Mouse (Mus musculus): ENCODE measurements at regions not wholly inside any gene's neighbourhood (a gene's known extent, or its start where the extent isn't known, plus 50 kb on each side); places are given as distances from the start of the nearest gene placed in this dataset.

DNA sequence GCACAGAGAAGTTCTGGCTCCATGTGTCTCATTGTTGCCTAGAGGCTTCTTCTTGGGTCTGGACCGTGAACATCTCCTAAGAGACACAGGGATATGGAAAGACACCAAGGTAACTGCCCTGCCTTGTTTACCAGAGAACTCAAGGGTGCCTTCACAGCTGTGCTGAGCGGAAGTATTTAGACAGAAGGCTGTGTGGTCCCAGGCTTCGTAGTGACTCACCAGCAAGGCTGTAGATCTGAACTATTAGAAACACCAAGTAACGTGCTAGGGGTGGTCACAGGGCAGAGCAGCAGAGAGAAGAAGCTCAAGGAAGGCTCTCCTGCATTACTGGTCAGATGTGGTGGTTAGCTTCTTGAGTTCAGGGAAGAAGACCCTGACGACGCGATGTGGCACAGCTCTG is 51.6 kb upstream of the Lpp start:
- no peak for DNase-seq

DNA sequence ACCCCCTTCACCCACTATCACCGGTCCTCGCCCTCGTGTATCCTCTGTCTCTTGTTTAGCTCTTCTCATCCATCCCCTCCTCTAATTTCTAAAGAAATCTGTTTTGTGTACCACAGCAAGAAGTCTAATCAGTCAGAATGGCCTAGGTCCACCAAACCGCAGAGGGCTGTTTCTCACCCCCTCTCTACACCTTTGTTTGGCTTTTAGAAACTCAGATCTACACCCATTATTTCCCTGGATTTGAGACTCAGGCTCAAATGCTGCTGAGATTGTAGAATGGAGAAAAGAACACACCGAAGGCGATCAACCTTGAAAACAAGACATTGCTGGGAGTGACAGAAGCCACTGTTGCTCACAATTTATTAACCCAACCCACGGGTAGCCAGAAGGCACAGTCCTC is 52.7 kb upstream of the Lpp start:
- DNase-seq = no peak

DNA sequence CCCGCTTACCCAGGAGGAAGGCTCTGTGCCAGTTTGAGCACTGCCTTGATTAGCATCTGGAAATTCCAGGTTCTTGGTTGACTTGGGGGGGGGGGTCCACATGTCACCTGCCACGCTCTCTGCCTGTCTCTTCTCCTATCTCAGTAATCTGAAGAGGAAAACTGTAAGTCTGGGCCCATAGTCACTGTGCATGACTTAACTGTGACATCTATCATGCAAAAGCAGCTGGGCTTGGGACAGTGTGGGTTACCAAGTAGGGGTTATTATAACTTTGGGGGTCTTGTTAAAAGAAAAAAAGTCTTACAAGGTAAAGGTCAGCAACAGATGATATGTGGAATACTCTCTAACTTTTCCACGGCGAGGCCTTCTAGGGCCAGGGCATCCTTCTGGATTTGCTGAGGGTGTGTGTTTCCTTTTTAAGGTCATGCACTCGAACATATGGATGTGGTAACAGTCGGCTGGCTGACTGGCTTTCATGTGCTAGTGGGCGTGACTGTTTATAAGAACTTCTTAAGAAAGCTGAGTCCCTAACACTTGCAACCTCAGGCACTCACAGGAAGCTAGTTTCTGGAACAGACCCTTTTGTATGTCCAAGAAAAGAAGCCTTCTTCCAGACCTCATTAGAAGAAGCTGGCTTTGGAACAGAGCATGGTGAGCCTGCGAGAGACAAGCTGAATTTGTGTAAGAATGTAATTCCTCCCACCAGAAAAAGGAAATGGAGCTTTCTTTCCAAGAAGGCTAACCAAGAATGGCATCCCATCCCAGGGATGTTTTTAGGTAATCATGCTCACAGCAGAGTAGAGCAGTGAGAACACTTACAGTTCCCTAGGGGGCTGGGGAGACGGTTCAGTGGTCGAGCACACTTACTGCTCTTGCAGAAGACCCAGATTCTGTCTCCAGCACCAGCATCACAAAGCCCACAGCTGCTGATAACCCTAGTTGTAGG is 53.7 kb upstream of the Lpp start:
- DNase-seq = peak; percentile 28

DNA sequence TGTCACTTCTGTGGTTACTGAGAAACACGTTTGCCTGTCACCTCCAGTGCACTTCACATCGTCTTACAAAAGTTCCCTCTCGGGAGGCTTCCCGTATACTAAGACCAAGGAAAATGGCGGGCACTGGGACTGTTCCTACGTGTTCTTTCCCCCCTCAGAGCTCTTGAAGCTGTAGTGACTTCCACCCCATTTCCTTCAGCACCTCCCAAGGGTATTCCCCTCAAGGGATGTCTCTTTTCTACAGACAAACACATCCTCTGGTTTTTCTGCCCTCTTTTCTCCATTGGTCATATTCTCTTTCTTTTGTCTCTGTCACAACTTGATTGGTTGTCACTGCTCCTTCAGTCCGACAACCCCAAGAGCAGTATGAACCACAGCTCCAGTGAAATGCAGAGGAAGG is 54.9 kb upstream of the Lpp start:
- no peak for DNase-seq

DNA sequence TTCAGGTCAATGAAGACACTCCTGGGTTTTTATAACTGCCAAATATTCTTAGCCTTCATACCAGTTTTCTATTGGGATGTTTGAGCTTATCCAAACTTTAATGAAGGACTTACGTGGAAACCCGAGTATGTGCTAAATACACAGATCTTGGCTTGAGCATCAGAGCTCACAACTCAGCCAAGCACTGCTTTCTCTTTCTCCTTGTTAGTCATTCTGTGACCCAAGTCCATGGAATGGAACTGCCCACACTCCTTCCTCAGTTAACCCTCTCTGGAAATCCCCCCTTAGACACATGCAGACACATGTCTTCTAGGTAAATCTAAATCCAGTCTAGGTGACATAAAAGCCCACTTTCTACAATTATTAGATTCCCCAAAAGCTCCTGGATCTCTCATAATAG is 58.9 kb upstream of the Lpp start:
- no peak for DNase-seq

DNA sequence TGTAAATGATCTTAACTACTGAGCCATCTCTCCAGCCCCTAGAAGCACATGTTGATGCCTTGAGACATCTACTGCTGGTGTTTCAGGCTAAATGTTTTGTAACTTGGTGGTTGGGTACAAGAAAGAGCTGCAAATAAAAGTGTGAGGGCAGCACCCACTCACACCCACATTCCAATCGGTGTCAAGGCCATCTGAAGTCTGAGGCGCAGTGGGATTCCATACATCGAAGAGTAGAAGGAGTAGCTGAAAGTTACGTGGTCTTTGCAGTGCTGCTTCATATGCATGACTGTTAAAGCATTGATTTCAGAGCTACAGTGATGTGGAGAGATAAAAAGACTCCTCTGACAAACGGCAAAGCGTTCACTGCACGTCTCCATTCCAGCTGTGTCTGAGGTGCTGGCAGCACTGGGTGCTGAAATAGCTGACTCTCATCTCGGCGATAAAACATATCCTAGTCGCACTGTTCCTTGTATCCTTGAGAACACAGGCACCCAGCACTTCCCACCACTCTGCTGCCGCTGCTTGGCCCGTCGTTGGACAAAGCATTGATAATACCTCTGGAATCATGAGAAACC is 61.8 kb upstream of the Lpp start:
- DNase-seq = no peak

DNA sequence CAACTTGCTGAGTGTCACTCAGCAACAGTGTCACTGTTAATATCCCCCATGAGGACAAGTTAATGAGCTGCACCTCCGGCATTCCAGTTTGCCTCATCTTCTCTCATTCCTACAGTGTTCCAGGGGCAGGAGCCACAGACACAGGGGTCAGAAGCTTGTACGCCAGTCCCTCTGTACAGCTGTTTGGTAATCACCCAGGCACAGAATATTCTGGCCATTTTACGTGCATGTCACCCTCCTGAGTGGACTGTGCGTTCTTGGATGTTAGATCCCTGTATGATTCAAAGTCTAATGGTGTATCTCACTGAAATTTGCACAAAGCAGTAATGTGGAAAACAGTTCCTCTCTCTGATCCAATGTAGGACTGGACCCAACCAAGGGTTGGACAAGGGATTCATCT is 66.7 kb upstream of the Lpp start:
- no peak for DNase-seq

DNA sequence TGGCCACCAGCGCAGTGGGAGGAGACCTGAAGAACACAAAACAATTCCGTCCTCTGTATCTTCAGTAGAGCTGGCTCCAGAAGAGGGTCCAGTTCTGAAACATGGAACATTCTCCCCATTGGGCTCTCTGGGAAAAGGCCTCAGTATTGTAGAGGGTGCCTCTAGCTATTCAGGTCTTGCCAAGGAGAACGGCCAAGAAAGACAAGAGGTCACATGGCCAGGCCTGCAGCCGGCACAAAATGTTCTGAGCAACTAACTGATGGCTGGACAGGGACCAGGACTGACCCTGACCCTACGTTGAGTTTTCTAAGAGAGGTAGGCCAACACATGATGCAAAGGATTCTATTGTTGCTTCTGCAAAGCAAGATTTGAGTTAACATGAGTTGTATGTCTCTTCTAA is 67.3 kb upstream of the Lpp start:
- peak; percentile 30 for DNase-seq

DNA sequence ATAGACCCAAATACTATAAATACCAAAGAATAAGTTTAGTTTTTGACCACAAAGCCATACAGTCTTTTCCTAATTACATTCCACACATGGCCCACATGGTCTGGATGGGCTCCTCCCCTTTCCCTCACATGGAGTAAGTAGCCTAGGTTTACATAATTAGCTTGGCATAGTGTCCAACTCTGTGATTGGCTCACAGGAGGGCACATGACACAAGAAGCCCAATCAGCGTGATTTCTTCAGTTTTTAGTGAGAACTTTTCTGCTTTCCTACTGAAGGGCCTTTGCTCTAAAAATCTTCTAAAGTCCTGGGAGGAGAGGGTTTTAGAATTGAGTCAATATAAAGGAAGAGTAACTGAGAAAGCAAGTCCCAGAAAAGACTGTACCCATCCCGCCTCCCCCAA is 68.4 kb upstream of the Lpp start:
- DNase-seq = no peak

DNA sequence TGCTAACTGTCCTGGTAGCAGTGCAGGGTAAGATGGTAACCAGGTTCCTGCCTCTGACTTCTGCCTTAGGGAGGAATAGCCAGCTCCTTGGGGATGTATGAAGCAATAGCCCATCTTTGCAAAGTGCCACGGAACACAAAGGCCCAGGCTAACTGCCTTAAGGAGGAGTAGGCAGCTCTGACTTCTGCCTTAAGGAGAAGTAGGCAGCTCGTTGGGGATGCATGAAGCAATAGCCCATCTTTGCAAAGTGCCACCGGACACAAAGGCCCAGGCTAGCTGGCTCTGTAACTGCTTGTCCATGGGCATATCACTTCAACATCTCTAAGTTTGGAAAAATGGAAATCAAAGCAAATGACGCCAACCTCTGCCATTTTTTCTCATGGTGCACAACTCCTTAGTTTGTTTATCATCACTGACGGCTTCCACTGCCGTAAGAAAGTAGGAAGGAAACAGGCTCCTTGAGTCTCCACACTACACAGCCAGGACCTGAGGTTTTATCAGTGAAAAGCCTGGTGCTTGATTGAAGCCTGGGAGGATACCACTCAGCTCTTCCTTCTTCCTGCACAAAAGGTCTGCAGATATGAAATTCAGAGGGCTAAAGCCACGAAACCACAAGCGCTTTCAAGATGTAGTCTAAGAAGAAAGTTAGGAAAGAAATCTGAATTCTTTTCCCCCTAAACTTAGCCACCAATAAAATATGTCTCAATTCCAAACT is 74.4 kb upstream of the Lpp start:
- no peak for DNase-seq

DNA sequence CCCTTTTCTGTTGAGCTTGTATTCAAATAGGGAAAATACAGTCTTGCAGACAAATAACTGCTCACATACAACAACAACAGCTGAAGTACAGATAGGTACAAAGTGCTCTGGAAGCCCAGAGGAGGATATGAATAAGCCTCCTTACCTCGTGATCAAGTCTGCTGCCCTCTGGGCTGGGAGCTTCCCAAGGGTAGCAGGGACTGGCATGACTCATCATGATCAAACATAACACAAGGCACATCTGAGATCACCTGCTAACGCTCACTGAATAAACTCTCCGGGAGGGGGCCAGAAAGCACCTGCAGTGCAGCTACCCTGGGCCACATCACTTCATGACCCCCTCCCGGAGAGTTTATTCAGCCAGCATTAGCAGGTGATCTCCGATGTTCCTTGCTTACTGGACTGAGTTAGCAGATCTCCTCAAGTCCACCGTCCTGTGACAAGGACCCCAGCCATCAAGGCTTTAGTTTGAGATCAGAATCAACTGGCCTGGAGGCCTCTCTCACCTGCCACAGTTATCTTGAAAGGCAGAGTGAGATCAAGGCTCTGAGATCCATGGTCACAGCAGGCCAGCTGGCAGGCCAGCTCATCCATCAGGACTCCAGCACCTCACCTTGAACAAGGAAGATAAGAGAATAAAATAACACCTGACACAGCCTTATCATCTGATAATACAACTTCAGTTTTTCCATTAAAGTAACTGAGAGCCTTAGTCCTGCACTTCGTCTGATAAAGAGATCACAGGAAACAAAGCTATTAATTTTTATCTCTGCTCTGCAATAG is 79.6 kb upstream of the Lpp start:
- no peak for DNase-seq

DNA sequence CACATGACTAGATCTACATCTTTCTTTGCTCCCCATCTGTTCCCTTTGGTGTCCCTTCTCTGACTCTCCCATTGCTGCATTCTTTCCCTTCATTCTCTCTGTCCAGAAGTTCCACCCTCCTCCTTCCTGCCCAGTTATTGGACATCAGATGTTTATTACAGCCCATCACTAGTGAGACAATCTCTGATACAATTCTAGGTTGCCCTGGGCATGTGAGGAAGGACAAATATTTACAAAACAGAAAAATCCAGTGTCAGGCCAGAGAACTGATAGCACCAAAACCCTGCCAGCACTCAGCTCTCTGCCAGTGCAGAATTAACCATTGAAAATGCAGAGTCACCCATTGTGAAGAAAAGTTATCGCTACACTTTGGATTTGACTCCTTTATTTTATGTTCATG is 87.9 kb upstream of the Lpp start:
- no peak for DNase-seq

DNA sequence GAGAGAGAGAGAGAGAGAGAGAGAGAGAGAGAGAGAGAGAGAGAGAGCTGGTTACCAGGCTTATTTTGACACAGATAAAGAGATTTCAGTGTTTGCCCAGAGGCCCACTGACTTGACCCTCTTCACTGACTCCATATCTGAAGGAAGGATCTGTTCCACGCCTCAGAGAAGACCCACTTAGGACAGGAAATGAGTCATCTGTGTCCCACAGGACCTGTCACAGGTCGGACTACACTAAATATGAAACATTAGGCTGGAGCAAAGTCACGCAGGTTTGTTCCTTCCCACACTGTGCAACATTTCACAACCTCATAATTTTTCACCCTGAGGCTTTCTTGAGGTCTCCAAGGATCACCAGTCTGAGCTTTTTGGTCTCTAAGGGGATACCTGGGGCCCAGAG is 96.5 kb upstream of the Lpp start:
- DNase-seq = no peak

DNA sequence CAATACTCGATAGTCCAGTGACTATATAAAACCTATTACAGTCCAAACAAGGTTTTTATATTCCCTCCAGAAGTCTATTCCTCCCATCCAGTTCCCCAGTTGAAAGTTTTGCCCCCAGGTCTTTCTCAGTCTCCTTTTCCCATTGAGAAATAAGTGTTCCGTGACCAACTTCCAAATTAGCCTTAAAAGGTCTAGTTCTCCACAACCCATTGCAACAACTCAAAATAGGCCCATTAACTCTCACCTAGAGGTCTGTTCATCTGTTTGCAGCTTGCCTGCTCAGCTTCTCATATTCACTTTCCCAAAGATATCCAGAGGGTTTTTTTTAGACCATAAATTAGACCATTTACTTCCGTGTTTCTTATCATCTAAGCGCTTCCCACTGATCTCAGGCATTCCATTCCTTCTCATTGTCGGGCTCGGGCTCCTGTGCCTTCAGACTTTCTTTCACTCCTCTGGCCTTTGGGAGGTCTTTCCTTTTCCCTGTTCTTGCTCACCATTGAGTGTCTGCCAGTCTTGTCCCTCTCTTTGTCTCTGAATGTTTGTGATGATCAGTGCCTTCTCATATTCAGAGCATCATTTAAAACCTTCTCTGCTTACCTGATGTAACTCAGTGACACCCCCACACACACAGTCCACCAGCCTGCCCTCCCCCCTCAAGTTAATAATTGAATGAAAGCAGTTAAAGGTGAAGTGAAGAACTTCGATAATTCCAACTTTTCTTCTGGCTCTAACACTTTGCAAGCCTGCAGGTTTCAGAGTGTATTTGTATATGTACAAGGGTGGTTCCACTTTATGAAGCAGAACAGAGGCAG is 97.5 kb upstream of the Lpp start:
- DNase-seq = no peak

DNA sequence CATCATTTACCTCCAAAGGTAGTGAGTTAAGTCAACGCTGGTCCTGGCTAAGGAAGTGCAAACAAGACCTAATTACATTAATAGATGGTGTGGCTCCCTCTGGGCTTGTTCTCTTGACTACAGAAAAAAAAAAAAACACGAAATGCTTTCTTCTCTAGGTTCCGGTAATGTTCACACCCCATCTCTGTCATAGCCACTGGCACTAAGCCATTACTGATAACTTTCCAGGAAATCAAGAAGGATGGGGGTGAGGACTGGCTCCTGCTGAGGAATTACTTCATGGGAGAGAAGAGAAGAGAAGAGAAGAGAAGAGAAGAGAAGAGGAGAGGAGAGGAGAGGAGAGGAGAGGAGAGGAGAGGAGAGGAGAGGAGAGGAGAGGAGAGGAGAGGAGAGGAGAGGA is 109.1 kb upstream of the Lpp start:
- DNase-seq = no peak

DNA sequence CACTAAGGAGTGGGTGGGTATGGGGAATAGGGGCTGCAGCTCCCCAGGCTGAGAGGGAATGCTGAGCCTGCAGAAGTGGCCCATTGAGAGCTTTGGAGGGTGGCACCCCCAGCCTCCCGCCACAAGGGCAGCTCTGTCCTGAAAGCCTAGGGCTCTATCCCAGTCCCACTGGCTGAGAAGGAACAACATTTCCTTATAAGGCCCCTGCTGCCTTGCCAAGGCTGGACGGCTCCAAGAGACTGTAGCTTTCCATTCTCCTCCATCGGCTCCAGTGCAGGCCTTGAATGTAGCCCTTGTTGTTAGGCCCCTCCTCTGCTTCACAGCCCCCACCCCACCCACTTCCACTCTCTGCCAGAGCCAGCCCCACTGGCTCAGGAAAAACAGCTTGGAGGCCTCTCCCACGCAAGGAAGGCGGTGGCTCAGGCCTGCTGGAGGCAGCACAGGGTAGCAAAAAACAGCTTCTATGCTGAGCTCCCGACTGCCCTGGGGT is 111.1 kb upstream of the Lpp start:
- peak; percentile 78 for DNase-seq

DNA sequence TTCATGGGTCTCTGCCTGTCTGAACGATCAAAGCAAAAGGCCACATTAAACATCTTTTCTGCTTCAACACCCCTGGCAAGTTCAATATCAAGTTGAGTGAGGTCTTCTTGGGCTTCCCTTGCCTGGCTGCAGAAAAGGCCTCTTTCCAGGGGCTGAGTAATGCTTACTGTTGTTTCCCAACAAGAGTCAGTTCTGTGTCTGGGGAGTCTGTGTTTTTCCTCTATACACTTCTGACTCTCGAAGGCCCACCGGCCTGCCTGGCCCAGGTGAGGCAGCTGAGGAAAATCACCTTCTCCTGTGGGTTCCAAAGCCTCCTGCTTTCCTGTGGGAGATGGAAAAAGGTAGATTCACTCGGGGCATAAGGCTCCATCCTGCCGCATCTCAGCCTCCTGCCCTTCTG is 111.7 kb upstream of the Lpp start:
- DNase-seq = no peak

DNA sequence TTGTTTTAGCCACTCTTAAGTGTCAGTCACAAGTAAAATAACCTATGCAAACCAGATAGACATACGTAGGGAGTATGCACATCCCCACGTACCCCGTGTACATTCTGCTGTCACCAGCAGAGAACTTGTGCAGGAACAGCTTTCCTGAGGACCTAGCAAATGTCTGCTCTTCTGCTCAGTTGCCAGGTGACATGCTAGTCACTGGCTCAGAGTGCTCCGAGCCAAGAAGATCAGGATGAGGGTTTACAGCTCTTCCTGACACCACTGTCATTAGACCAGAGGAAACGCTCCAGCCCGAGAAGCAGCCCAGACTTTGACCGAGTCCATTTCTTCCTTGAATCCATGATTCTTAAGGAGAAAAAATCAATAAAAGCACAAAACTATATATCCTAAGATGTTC is 115.5 kb upstream of the Lpp start:
- no peak for DNase-seq

DNA sequence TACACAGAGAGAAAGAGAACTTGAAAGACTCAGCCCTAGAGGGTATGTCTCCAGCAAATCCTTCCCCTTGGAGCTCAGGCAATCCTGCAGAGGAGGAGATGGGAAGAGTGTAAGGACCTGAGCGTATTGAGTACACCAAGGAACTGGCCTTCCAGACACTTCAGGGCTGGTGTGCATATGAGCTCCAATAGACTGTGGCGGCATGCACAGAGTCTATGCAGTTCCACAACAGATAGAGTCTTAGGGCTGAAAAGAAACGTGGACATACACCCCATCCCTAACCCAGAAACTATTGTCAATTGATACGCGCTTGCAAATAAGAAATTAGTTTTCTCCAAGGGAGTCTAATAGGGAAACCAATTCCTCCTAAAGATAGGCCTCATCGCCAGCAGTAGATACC is 130.6 kb upstream of the Lpp start:
- DNase-seq = no peak

DNA sequence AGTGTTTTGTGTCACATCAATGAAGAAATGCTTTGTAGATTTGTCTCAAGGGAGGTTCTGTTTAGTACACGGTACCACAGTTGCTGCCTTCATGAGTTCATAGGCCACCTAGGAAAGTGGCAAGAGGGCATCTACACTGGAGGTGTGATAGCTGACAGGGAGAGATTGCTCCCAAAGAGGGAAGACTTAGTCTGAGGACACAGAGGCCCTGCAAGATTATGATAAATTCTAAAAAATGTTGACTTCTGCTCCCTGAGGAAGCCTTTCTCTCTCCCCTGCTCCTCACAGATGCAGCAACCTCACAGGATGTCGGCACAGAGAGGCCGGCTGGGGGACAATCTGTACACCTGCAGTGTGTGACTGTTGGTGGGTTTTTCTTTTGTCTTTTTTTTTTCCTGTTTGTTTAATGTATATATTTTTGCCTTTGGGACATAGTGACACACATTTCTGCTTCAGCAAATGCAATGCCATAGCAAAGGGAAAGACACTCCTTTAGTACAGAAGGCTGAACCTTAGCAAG is 133.5 kb upstream of the Lpp start:
- DNase-seq = no peak

DNA sequence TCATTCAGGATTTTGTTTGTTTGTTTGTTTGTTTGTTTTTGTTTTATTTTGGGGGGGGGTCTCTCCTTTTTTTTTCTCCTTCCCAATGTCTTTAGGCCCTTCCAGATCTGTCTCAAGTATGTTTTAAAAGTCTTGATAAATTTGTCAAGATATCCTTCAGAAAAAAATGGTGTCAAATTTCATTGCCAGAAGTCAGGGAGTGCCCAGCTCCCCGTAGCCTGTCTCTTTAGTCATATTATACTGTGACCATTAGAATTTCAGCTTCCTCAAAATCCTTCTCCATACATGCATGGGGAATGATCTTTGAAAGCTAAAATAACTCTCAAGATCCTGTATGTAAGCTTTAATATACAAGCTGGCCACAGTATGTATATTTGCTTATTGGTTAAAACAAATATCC is 134.3 kb upstream of the Lpp start:
- no peak for DNase-seq

DNA sequence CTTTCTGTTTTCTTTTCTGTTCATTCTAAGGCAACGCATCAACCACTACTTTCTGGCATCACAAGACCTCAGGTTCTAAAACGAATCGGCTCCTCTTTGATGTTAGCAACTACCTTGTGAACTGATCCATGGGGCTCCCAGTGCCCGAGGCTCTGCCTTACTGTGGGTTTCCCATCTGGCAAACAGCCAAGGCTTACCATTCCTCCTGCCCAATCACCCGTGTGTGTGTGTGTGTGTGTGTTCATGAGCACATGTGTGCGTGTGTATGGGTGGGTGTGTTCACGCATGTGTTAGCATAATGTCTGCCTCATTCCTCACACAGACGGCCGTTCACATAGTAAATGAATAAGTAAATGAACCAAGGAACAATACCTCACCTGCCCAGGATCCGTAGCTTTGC is 138.3 kb upstream of the Lpp start:
- no peak for DNase-seq

Measured in lung, postnatal 14 days (tissue).